Mouse (Mus musculus) ES-CJ7 (cell line): ENCODE measurements at regions not wholly inside any gene's neighbourhood (a gene's known extent, or its start where the extent isn't known, plus 50 kb on each side); places are given as distances from the start of the nearest gene placed in this dataset.

ENCODE experiments used
- DNase-seq: peaks from one replicate; pipeline ENCODE4 v3.0.0; 2011; ENCODE audit warnings: low read depth, low spot score

- DNase-seq = no peak
These were observed 276.3 kb upstream of the Fermt1 start for GRCm38 (mm10) chr2:133221762-133222556.

GRCm38 (mm10) chr2:133235175-133235920, 289.6 kb upstream of the Fermt1 start:
- DNase-seq = no peak

GRCm38 (mm10) chr2:133252131-133252530, 299.8 kb upstream of the Bmp2 start:
- no peak for DNase-seq

- DNase-seq = no peak
These were observed 277.5 kb upstream of the Bmp2 start for GRCm38 (mm10) chr2:133274424-133274823.

- peak; percentile 64 for DNase-seq
These were observed 273.4 kb upstream of the Bmp2 start for GRCm38 (mm10) chr2:133278546-133278945.

GRCm38 (mm10) chr2:133279275-133279674, 272.7 kb upstream of the Bmp2 start:
- peak; percentile 58 for DNase-seq

- DNase-seq = no peak
These were observed 269.3 kb upstream of the Bmp2 start for GRCm38 (mm10) chr2:133282692-133283091.

- DNase-seq = no peak
These were observed 268.2 kb upstream of the Bmp2 start for GRCm38 (mm10) chr2:133283709-133284108.

GRCm38 (mm10) chr2:133294136-133294535, 257.8 kb upstream of the Bmp2 start:
- DNase-seq = no peak

GRCm38 (mm10) chr2:133305936-133306335, 246.0 kb upstream of the Bmp2 start:
- DNase-seq = no peak

- no peak for DNase-seq
These were observed 241.0 kb upstream of the Bmp2 start for GRCm38 (mm10) chr2:133311001-133311400.

GRCm38 (mm10) chr2:133326290-133327050, 225.5 kb upstream of the Bmp2 start:
- DNase-seq = no peak

- DNase-seq = no peak
These were observed 224.3 kb upstream of the Bmp2 start for GRCm38 (mm10) chr2:133327653-133328052.

- no peak for DNase-seq
These were observed 215.6 kb upstream of the Bmp2 start for GRCm38 (mm10) chr2:133336177-133336901.

GRCm38 (mm10) chr2:133338150-133338549, 213.8 kb upstream of the Bmp2 start:
- no peak for DNase-seq

- DNase-seq = no peak
These were observed 210.6 kb upstream of the Bmp2 start for GRCm38 (mm10) chr2:133341352-133341751.

- DNase-seq = no peak
These were observed 205.8 kb upstream of the Bmp2 start for GRCm38 (mm10) chr2:133345964-133346788.

GRCm38 (mm10) chr2:133346789-133347424, 205.1 kb upstream of the Bmp2 start:
- DNase-seq = no peak

- peak; percentile 32 for DNase-seq
These were observed 200.7 kb upstream of the Bmp2 start for GRCm38 (mm10) chr2:133351306-133351705.

GRCm38 (mm10) chr2:133352800-133353199, 199.2 kb upstream of the Bmp2 start:
- DNase-seq = no peak
